Mouse (Mus musculus) G1E-ER4 (cell line): ENCODE measurements around the gene Col23a1. TPM values are rescaled to one million over a fixed set of nuclear protein-coding genes. Genes with fewer than 3 reads are reported as not detected.

Experiments used
- GATA1 ChIP-seq: IDR thresholded peaks from one replicate; pipeline ENCODE4 v1.8.0; 2012; ENCODE audit warnings: low read length, inconsistent platforms
- polyA plus RNA-seq: library from polyadenylated mRNA; stranded (reverse); fragments of >175 nt; gene quantifications from 2 replicates; pipeline ENCODE4 v1.2.3, GENCODE M21; 2012

Col23a1 gene
- polyA plus RNA-seq, 1 experiment: not detected

DNA sequence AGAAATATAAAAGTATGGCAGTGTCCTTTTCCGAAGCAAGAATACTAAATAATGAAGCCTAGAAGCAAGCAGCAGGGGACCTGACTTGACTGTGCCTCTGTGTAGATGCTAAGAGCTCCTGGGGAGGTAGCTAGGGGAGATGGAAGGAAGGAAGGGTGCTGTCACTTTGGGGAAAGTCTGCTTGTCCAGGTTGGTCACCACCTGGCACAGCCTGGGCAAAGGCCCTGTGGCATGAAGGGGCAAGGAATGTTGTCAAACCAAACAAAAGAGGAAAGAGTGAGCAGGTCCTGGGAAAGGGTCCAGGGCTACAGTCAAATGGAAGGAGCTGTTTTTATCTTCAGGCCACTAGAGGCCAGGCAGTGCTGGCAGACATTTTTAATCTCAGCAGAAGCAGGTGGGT, 297.3 kb downstream of the Col23a1 start:
- no peak for TF ChIP-seq GATA1

DNA sequence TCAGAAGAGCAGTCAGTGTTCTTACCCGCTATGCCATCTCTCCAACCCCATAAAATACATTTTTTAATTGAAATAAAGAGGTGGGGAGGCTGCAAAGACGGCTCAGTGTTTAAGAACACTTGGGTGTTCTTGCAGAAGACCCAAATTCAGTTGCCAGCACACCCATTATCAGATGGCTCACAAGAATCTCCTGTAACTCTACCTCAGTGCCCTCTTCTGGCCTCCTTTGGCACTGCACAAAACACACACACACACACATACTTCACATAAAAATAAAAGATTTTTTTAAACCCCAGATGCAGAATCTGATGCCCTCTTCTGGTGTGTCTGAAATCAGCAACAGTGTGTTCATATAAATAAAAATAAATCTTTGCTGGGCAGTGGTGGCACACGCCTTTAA, 299.1 kb downstream of the Col23a1 start:
- no peak for TF ChIP-seq GATA1

DNA sequence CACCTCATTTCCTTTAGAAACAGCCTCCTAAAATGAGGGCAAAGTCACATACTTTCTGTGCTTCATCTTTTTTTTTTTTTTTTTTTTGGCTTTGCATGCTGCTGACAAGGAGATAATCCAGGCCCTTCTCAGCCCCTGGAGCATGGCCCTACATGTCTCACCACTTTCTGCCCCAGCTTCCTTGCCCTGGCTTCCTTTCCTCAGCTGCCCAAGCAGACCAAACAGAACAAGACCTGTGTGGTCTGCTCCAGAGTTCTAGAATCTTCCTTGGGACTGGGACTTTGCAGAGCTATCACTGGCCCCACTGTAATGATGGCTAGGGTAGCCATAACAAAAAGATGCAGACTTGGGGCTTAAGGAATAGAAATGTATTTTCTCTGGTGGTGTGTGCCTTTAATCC, 300.3 kb downstream of the Col23a1 start:
- no peak for TF ChIP-seq GATA1

DNA sequence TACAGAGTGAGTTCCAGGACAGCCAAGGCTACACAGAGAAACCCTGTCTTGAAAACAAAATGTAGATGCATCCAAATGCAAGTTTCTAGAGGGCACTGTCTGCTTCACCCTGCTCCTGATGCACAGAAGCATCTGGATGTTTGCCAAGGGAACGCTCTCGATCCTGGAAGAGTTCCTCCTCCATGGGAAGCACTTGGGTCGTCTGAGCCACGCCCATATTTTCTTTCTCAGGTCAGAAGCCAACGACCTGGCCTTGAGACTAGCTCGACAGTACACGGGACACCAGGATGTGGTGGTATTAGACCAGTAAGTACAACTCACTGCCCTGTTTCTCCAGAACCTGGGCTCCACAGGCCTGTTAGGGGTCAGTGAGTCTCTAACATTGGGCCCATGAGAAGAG, 301.4 kb downstream of the Col23a1 start:
- TF ChIP-seq GATA1: no peak

DNA sequence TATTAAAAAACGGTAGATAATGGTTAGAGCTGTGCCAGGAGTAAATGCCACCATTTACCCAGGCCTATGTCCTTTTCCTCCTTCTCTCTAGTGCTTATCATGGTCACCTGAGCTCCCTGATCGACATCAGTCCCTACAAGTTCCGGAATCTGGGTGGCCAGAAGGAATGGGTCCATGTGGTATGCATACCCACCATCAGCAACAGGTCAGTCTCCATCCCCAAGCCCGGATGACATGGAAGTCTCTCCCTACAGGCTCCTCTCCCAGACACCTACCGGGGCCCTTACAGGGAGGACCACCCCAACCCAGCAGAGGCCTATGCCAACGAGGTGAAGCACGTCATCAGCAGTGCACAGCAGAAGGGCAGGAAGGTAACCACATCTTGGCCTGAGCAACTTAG, 302.2 kb downstream of the Col23a1 start:
- TF ChIP-seq GATA1: no peak

DNA sequence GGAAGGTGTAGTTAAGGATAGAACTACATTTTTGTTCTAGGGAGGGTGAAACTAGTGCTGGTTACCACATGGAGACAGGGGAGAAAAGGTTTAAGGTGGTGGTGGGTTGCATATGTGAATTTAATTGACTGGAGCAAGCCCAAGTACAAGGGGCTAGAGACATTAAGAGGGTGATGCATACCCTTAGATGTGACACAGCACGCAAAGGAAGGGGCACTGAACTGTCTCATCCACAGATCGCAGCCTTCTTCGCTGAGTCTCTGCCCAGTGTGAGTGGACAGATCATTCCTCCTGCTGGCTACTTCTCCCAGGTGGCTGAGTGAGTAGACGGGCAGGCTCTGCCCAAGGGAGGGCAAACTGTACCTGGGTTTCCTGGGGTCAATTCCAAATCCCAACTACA, 303.6 kb downstream of the Col23a1 start:
- no peak for TF ChIP-seq GATA1

DNA sequence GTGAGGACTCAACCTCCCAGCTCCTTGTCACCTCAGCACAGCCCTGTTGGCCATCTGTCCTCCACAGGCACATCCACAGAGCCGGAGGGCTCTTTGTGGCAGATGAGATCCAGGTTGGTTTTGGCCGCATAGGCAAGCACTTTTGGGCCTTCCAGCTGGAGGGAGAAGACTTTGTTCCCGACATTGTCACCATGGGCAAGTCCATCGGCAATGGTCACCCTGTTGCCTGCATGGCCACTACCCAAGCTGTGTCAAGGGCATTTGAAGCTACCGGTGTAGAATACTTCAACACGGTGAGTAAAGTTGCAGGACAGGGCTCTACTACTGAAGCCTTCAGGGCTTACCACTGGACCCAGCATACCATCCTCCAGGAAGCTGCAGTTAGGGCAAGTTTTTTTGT, 304.1 kb downstream of the Col23a1 start:
- TF ChIP-seq GATA1: no peak

DNA sequence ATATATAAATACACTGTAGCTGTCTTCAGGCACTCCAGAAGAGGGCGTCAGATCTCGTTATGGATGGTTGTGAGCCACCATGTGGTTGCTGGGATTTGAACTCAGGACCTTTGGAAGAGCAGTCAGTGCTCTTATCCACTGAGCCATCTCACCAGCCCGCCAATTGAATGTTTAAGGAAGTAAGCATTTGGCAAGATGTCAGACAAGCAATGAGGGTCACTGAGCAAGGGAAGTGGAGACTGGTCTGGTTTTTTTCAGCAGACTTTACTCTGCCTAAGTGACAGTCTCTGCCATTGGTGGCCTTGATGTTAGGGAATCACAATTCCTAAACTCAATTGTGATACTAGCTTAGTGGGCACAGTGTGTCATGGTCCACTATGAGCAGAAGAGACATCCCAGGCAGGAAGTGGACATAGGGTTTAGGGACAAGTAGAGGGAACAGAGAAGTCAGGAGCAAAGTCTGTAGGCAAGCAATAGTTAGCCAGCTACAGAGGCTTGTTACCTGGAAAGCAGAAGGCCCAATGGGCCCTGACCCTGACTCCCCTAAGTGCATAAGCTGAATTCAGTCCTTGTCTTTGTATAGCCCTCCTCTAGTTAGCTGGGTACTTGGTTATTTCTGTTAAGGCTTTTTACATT, 305.1 kb downstream of the Col23a1 start:
- no peak for TF ChIP-seq GATA1

DNA sequence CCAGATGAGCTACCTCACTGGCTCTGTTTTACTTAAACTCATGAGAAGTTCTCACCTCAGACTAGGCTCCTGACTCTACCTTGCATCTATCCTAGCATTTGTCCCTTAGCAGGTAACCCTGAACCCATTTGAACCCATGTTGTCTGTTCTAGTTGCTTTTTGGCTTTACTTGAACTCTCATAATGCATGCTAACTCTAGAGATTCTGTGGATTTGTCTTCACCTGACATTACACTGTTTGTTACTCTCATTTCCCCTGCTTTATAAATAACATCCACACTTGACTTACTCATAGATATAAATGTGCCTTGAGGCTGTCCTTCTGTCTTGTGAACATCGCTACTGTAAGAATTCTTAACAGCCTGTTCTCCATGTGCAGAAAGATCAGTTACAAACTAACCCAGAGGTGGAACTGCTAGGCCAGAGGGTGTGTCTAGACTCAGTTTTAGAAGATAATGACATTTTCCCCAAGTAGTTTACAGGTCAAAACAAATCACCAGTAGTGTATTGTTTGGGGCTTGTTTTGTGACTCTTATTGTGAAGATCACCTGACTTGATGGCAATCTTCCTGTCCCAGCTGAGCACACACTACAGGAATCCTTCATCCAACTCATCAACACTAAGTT, 305.9 kb downstream of the Col23a1 start:
- no peak for TF ChIP-seq GATA1

DNA sequence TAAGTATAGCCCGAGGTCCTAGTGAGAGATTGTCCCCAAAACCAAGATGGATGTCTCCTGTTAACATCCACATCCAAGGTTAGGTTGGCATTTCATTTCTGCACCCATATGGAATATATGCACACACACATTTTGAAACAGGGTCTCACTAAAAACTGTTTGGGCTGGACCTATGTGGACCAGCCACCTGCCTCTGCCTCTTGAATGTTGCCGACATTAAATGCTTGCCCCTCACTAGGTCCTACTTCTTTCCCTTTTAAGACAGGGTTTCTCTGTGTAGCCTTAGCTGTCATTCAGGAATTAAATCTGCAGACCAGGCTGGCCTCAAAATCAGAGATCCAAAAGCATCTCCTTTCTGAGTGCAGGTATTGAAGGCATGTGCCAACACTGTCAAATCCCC, 307.8 kb downstream of the Col23a1 start:
- TF ChIP-seq GATA1: no peak

DNA sequence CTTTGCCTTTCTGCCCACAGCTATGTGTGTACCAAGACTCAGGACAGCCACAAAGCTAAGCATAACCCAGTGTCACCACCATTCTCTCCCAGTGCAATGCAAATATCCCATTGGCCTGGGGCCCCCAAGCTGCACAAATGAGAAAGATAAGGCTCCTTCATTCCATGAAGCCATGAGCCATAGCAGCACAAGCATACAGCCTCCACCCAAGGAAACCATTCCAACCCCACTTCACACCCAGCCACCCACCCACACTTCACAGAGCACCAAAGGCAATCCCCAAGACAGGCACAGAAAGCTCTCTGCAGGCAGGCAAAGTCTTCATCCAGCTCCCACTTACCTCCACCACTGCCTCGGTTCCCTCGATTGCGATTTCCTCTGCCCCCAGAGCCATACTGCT, 312.5 kb downstream of the Col23a1 start:
- TF ChIP-seq GATA1: no peak

DNA sequence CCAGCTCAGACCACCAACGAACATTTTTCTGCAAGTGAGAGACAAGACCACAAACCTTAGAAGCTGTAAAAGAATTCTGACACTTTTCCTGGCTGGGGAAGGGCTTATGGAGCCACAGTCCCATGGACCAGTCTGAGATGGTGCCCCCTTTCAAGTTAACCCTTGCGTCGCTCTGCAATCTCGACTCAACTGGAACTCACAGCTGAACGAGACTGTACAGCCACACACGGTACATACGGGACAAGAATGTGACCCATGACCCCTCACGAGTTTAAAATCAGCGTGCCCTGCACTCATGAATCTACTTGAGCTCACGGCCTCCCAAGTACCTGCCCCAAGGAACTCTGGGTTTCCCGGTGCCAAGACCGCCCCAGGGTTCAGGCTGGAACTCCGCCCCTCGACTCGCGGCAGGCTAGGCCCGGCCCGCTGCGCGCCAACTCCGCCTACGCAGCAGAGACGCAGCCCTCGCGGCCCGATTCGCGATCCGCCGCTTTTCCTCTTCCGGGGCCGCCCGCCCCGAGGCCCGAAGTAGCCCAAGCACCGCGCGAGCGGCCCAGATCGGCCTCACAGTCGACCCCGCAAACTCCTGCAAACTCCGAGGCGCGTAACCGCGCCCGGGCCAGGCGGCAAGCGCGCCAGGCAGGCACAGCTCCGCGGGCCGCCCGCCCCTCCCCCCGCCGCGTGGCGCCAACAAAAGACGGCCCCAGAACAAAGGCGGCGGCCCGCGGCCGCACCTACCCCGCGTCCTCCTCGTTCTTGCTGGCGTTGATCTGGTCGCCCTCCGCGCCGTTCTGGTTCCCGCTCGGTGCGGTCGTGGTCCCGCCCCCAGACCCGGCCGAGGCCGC, 316.1 kb downstream of the Col23a1 start:
- no peak for TF ChIP-seq GATA1

DNA sequence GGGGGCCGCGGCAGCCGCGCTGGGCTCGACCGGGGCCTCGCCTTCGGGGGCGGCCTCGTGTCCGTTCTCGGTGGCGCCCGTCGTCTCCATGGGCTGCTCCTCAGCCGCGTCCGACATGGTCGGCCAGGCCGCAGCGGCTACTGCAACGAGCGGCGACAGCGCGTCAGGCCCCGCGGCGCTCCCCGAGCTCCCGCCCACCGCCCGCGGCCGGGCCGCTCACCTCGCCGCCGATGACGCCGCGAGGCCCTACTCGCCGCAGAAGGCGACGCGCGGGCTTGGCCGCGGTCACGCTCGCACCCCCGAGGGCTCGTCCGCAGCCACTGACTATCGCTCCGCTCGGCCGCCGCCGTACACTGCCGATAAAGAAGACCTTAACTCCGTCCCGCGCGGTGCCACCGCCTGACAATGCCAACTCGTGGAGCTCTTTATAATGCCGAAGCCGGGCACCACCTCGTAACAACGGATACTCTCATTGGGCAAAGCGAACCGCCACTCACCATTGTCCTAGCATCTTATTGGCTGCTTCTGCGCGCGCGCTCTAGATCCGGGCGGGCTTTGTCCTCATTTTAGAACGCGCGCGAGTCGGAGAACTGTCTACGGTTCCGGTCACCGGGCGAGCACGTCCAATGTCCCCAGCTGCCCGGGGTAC, 316.9 kb downstream of the Col23a1 start, which contains the start of gene Hnrnpab:
Gene Hnrnpab (minus strand): TSS at position 401 of the 649 bp plus-strand sequence.
- TF ChIP-seq GATA1: no peak

DNA sequence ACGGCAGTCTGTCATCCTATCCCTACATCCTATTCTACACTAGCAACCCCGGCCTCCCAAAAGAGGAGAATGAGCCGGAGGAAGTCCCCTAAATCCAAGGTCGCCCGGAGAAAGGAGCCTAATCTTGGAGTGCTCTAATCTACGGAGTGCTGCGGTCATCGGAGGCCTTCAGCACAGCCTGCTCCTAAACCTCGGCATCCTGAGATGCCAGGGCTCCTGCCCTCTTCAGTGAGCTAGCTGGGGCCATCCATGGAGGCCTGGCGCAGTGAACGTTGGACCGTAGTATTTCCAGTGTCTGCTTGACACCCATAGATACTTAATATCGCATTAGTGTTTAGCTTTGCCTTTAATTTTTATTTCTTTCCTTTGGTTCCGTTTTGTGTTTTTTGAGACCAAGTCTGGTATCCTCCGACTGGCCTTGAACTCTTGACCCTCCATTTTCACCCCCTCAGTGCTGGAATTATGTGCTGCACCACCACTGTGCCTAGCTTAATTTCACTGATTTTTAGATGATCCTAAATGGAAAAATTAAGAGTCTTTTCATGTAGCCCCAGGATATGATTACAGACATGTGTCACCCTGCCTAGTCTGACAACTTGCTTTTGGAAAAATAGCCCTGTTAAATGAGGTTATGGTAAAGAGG, 317.5 kb downstream of the Col23a1 start:
- TF ChIP-seq GATA1: no peak

DNA sequence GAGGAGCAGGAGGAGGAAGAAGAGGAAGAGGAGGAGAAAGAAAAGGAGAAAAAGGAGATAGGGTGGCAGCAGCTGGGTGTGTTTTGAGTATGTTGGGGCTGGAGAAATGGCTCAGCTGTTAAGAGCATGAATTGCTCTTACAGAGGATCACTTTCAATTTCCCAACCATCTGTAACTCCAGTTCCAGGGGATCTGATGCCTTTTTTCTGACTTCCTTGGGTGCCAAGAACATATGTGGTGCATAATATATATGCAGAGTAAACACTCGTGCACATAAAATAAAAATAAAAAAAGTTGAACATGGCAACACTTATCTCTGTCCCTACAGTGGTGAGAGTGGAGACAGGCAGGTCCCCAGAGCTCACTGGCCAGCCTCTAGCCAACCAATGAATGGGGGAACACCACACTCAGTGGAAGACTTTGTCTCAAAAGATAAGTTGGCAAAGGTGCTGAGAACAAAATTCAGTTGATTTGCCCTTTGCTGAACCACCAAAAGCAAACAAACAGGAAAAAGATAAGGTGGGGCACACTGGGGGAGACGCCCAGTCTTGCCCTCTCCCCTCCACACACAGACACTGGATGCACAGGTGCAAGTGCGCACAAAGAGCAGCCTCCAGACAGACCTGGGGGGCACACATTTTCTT, 319.7 kb downstream of the Col23a1 start:
- peak; percentile 4 for TF ChIP-seq GATA1

DNA sequence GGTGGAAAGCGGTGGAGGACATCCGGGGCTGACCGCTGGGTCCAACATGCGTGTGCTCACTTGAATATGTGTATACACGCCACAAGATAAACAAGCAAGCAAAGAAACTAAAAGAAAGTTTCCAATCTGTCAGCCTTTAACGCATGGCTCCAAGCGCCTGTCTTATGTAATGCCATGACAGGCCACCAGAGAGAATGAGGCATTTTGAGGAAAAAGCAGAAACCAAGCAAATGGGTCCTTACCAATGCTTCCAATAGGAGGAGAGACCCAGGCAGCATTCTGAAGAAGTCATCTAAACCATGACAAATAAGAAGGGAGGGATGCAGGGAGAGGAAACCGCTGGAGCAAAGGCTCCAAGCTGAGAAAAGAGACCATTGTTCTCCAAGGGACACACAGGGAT, 324.5 kb downstream of the Col23a1 start:
- no peak for TF ChIP-seq GATA1
